Mouse (Mus musculus) CD4-positive naive resting alpha-beta T cell, adult 57 days (primary cell): ENCODE results near the gene Eif4b. TPM values are rescaled to one million over a fixed set of nuclear protein-coding genes. Genes with fewer than 3 reads are reported as not detected.

Experiments
- total RNA-seq: library from RNA; stranded (reverse); gene quantifications from one replicate; pipeline ENCODE4 v1.2.4, GENCODE M21; 2023

Gene Eif4b
- total RNA-seq: 252 TPM

DNA sequence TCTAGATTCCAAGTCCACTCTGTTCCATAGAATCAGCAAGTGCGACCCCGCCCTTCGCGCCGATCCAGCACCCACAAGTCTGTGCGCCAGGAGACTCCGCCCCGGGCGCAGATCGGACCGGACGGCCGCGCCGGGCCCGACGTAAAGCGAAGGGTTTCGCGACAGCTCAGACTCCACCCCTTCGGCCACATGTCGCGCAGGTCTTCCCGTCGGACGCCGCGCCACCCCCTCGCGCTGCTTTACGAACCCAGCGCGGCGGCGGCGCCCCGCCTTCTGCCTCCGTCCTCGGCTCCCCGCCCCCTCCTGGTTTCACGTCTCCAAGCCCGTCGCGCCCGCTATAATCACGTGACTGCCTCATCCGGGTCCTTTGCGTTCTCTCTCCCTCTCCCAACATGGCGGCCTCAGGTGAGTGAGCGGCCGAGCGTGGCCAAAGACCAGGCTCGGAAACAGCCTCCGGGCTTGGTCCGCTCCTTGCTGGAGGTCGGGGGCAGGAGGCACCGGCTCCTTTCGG lies at the start of gene Eif4b:
TSS of gene Eif4b (plus strand) at position 215 of the 511 bp plus-strand sequence.

DNA sequence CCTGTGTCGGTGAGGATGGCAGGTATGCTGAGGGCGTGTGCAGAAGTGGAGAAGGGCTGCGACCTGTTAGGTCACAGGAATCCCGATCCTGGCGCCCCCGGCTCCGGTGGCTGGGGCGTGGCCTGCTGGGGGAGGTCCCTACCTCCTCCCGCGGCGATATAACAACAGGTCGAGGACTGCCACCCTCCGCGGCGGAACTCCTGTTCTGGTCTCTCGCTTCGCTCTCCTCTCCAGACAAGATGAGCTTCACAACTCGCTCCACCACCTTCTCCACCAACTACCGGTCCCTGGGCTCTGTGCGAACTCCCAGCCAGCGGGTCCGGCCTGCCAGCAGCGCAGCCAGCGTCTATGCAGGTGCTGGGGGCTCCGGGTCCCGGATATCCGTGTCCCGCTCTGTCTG lies 45.5 kb upstream of the Eif4b start, which contains the start of gene Krt18:
TSS of gene Krt18 (plus strand) at position 141 of the 400 bp plus-strand sequence.

DNA sequence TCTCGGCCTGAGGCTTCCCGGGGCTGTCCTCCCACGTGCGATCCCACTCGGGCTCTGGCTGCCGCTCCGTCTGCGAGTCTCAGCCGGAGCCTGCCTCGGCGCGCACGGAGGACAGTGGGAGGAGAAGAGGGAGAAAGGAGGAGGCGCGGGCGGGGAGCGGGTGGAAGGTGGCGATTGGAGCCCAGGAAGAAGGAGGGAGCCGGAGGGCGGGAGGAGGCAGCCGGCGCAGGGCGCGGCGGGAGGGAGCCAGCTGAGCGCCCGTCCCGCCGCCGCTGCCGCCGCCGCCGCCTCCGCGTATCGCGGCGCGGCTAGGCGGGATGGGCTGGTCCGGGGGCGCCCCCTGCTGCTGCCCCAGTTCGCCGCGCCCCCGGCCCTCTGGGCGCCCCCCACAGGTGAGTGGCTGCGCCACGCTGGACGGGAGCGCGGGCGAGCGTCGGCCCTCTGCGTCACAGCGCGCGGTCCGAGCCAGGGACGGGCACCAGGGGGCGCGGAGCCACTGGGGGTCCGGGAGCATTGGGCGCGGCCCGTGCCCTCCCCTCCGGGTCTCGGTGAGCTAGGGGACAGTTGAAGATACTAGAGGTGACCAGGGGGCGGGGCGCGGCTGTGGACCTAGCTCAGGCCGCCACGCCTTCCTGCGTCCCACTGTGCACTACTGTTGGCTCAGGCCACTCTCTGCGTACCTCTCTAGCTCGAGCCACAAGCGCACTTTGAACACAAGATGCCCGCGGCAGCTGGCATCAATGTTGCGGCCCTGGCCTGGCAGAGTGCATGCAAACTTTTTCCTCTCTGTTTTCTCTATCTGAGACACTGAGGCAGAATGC lies 26.8 kb downstream of the Eif4b start, which contains the start of gene Tns2:
TSS of gene Tns2 (plus strand) at position 253 of the 821 bp plus-strand sequence.

DNA sequence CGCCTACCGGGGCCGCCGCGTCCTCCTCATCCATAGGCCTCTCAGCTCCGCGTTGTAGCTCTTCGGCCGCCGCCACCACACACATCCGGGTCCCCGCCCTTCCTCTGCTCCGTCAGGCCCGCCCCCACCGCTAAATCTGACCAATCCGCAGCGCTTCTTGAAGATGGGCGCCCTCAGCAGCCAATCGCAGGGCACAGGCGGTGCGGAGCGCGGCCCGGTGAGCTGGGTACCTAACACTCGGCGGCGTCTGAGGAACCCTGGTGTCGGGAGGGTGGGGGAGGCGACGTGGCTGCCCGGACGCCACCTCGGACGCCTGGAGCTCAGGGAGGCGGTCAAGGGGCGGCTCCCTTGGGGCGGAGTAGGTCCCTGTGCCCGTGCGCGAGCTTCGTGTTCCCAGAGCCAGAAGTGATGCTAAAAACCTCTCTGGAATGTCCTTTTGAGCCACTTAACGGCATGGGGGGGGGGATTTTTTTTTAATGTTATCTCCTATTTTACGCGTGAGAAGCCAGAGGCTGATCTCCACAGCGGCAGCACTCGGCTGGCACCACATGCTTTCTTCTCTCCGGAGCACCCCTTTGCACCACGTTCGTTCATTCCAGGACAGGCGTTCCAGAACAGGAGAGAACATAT lies 62.7 kb downstream of the Eif4b start, which contains the start of gene Spryd3:
TSS of gene Spryd3 (minus strand) at position 106 of the 630 bp plus-strand sequence.

DNA sequence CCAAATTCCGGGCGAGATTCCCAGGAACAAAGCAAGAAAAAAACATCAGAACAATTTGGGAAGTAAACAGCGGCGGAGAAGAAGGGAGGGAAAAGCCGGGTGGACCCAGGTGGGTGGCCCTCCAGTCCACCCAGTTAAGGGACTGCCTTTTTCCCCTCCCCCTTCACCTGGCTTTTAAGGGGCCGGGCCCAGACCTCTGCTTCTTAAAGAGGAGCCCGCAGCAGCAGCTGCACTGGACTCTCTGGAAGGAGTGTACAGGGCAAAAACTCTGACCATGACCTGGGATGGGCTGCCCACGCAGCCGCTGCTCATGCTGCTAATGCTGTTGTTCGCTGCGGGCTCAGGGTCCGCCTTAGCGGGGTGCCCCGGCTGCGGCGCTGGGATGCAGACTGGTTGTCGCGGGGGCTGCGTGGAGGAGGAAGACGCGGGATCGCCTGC lies 70.7 kb downstream of the Eif4b start, which contains the start of gene Igfbp6:
TSS of gene Igfbp6 (plus strand) at position 89 of the 438 bp plus-strand sequence.

Other genes with a start within 250 kb of the Eif4b start
- 0.38 TPM for gene Krt1, start 223.0 kb upstream of the Eif4b start, total RNA-seq
- not detected for gene Krt77, start 204.1 kb upstream of the Eif4b start, total RNA-seq
- gene Krt76, start 180.9 kb upstream of the Eif4b start, total RNA-seq: not detected
- gene Krt4, start 149.0 kb upstream of the Eif4b start, total RNA-seq: not detected
- gene Krt79, start 133.4 kb upstream of the Eif4b start, total RNA-seq: not detected
- gene Krt78, start 119.5 kb upstream of the Eif4b start, total RNA-seq: not detected
- gene Krt8, start 69.3 kb upstream of the Eif4b start, total RNA-seq: 1.2 TPM
- 1.6 TPM for gene Krt18, start 45.6 kb upstream of the Eif4b start, total RNA-seq
- gene Tns2, start 26.6 kb downstream of the Eif4b start, total RNA-seq: 1.5 TPM
- 30.4 TPM for gene Spryd3, start 62.5 kb downstream of the Eif4b start, total RNA-seq
- gene Igfbp6, start 70.6 kb downstream of the Eif4b start, total RNA-seq: 7.7 TPM
- gene Soat2, start 76.8 kb downstream of the Eif4b start, total RNA-seq: 1.1 TPM
- 113 TPM for gene Zfp740, start 129.5 kb downstream of the Eif4b start, total RNA-seq
- gene Csad, start 131.0 kb downstream of the Eif4b start, total RNA-seq: 24.6 TPM
- gene Itgb7, start 158.2 kb downstream of the Eif4b start, total RNA-seq: 694 TPM
- gene Rarg, start 183.7 kb downstream of the Eif4b start, total RNA-seq: 27.7 TPM
- not detected for gene Gm9918, start 196.8 kb downstream of the Eif4b start, total RNA-seq
- 28.6 TPM for gene Mfsd5, start 205.7 kb downstream of the Eif4b start, total RNA-seq
- 0.71 TPM for gene Espl1, start 222.5 kb downstream of the Eif4b start, total RNA-seq